Mouse (Mus musculus) embryonic fibroblast, embryonic 13.5 days (primary cell): ENCODE data around the gene Cdc26. TPM values are rescaled to one million over a fixed set of nuclear protein-coding genes. Genes with fewer than 3 reads are reported as not detected.

Experiments used
- H3K27ac ChIP-seq: 2 replicates; pipeline ENCODE4 v1.5.1; 2012; ENCODE audit warnings: low read length, control low read depth, inconsistent platforms; ENCODE audit not compliant: insufficient read depth
- H3K4me1 ChIP-seq: 2 replicates; pipeline ENCODE4 v1.6.1; 2011; ENCODE audit warnings: low read length; ENCODE audit not compliant: control insufficient read depth, insufficient read depth
- H3K4me3 ChIP-seq: 2 replicates; pipeline ENCODE4 v1.5.1; 2011; ENCODE audit warnings: mild to moderate bottlenecking, control low read depth, low read length; ENCODE audit not compliant: insufficient read depth
- CTCF ChIP-seq: IDR thresholded peaks from 2 replicates; pipeline ENCODE4 v1.5.1; 2011; ENCODE audit warnings: mild to moderate bottlenecking, control low read depth, low read length, moderate library complexity, borderline replicate concordance; ENCODE audit not compliant: insufficient read depth
- POLR2A ChIP-seq: IDR thresholded peaks from 2 replicates; pipeline ENCODE4 v1.6.1; 2011; ENCODE audit warnings: low read depth, mild to moderate bottlenecking, control low read depth, low read length, moderate library complexity
- polyA plus RNA-seq: library from polyadenylated mRNA; stranded (reverse); fragments of >200 nt; gene quantifications from 2 replicates; pipeline ENCODE4 v1.2.4, GENCODE M21; 2011; ENCODE audit warnings: low read depth; ENCODE audit not compliant: missing spikeins, insufficient read length

Gene Cdc26
- polyA plus RNA-seq, 1 experiment = 94.3 TPM

- TF ChIP-seq CTCF (no peak), POLR2A (no peak)
- Histone ChIP-seq H3K4me3 (no peak overlapping the region), H3K4me1 (no peaks in the 10 kb centered on the region), H3K27ac (no peak overlapping the region)
Measured at GRCm38 (mm10) chr4:62348329-62348705, 60.1 kb downstream of the Cdc26 start.

- H3K4me1 ChIP-seq = no peaks in the 10 kb centered on the region
- H3K27ac ChIP-seq = no peak overlapping the region
- no peak overlapping the region for H3K4me3 ChIP-seq
- TF ChIP-seq POLR2A = no peak
- no peak for TF ChIP-seq CTCF
Measured at GRCm38 (mm10) chr4:62347605-62348328, 60.7 kb downstream of the Cdc26 start.

GRCm38 (mm10) chr4:62345827-62346226 is 62.6 kb downstream of the Cdc26 start:
- no peak overlapping the region for H3K27ac ChIP-seq
- no peak overlapping the region for H3K4me3 ChIP-seq
- no peaks in the 10 kb centered on the region for H3K4me1 ChIP-seq
- TF ChIP-seq CTCF (no peak), POLR2A (no peak)

- TF ChIP-seq CTCF (no peak), POLR2A (no peak)
- Histone ChIP-seq H3K27ac (no peak overlapping the region), H3K4me3 (no peak overlapping the region), H3K4me1 (no peaks in the 10 kb centered on the region)
Measured at GRCm38 (mm10) chr4:62344000-62344399, 64.4 kb downstream of the Cdc26 start.

GRCm38 (mm10) chr4:62338536-62338935 is 69.9 kb downstream of the Cdc26 start:
- Histone ChIP-seq H3K4me3 (no peak overlapping the region), H3K4me1 (no peaks in the 10 kb centered on the region), H3K27ac (no peak overlapping the region)
- no peak for TF ChIP-seq POLR2A
- no peak for TF ChIP-seq CTCF

Other genes with a start within 250 kb of the Cdc26 start
- gene Zfp37, start 177.6 kb downstream of the Cdc26 start, polyA plus RNA-seq = 10.9 and 12.7 TPM in 2 replicates
- 10.4 and 13.9 TPM in 2 replicates for gene Slc31a2, start 146.1 kb downstream of the Cdc26 start, polyA plus RNA-seq
- gene Fkbp15, start 48.1 kb downstream of the Cdc26 start, polyA plus RNA-seq = 33.1 and 36.9 TPM in 2 replicates
- 40.8 and 46.7 TPM in 2 replicates for gene Slc31a1, start 47.9 kb downstream of the Cdc26 start, polyA plus RNA-seq
- gene Prpf4, start 155 bp upstream of the Cdc26 start, polyA plus RNA-seq = 12.1 and 14.1 TPM in 2 replicates
- not detected in 2 replicates for gene Rnf183, start 26.6 kb upstream of the Cdc26 start, polyA plus RNA-seq
- gene Wdr31, start 62.3 kb upstream of the Cdc26 start, polyA plus RNA-seq = 1.6 and 2.4 TPM in 2 replicates
- gene Bspry, start 71.4 kb upstream of the Cdc26 start, polyA plus RNA-seq = not detected in 2 replicates
- gene Hdhd3, start 94.8 kb upstream of the Cdc26 start, polyA plus RNA-seq = 3.6 and 3.8 TPM in 2 replicates
- gene Alad, start 111.3 kb upstream of the Cdc26 start, polyA plus RNA-seq = 16.5 and 20.6 TPM in 2 replicates
- gene Pole3, start 116.4 kb upstream of the Cdc26 start, polyA plus RNA-seq = 39.7 and 40.7 TPM in 2 replicates
- gene 4933430I17Rik, start 116.7 kb upstream of the Cdc26 start, polyA plus RNA-seq = 0.39 TPM in 1 of 2 replicates, not detected in the other
- 38.0 and 44.0 TPM in 2 replicates for gene Rgs3, start 151.2 kb upstream of the Cdc26 start, polyA plus RNA-seq